Mouse (Mus musculus) layer of hippocampus, adult 9-10 months (tissue): ENCODE measurements around the gene Gpr179.
A peak's percentile ranks its signal among the peaks of the same experiment; 100 is the strongest.
"Not testable (repeated sequence)": the region's sequence is repeated elsewhere in the genome, so short reads cannot be mapped to it uniquely, and the experiment has no call there.

ENCODE experiments used
- DNase-seq: peaks from one replicate; pipeline ENCODE4 v3.0.0; 2022; ENCODE audit warnings: low spot score

Gene Gpr179

GRCm38 (mm10) chr11:97315504-97316503 is 36.1 kb downstream of the Gpr179 start, which contains the start of gene Mrpl45:
Mrpl45 (plus strand) TSS chr11:97315716.
- DNase-seq: peak; percentile 95

GRCm38 (mm10) chr11:97314751-97315503 is 37.0 kb downstream of the Gpr179 start:
- no peak for DNase-seq

- no peak for DNase-seq
Observed at GRCm38 (mm10) chr11:97314110-97314509, 37.8 kb downstream of the Gpr179 start.

- not testable (repeated sequence) for DNase-seq
Observed at GRCm38 (mm10) chr11:97312871-97313270, 39.0 kb downstream of the Gpr179 start.

GRCm38 (mm10) chr11:97310895-97311631 is 40.8 kb downstream of the Gpr179 start:
- no peak for DNase-seq

- DNase-seq: peak; percentile 71
Observed at GRCm38 (mm10) chr11:97309911-97310571, 41.8 kb downstream of the Gpr179 start.

GRCm38 (mm10) chr11:97309451-97309836 is 42.4 kb downstream of the Gpr179 start:
- no peak for DNase-seq

GRCm38 (mm10) chr11:97308806-97309450 is 42.9 kb downstream of the Gpr179 start:
- DNase-seq: no peak

GRCm38 (mm10) chr11:97307294-97308069 is 44.4 kb downstream of the Gpr179 start:
- DNase-seq: no peak

GRCm38 (mm10) chr11:97304631-97305030 is 47.2 kb downstream of the Gpr179 start:
- no peak for DNase-seq

- DNase-seq: no peak
Observed at GRCm38 (mm10) chr11:97302231-97302781, 49.6 kb downstream of the Gpr179 start.

- no peak for DNase-seq
Observed at GRCm38 (mm10) chr11:97301406-97301805, 50.5 kb downstream of the Gpr179 start.

GRCm38 (mm10) chr11:97299939-97300338 is 51.9 kb downstream of the Gpr179 start:
- no peak for DNase-seq

GRCm38 (mm10) chr11:97296542-97296941 is 55.3 kb downstream of the Gpr179 start:
- DNase-seq: no peak

- DNase-seq: no peak
Observed at GRCm38 (mm10) chr11:97292731-97293130, 59.1 kb downstream of the Gpr179 start.

- DNase-seq: peak; percentile 45
Observed at GRCm38 (mm10) chr11:97289276-97290230, 62.3 kb downstream of the Gpr179 start.

- DNase-seq: no peak
Observed at GRCm38 (mm10) chr11:97287643-97288042, 64.2 kb downstream of the Gpr179 start.

GRCm38 (mm10) chr11:97286973-97287372 is 64.9 kb downstream of the Gpr179 start:
- no peak for DNase-seq
